In the genomic region with DNA sequence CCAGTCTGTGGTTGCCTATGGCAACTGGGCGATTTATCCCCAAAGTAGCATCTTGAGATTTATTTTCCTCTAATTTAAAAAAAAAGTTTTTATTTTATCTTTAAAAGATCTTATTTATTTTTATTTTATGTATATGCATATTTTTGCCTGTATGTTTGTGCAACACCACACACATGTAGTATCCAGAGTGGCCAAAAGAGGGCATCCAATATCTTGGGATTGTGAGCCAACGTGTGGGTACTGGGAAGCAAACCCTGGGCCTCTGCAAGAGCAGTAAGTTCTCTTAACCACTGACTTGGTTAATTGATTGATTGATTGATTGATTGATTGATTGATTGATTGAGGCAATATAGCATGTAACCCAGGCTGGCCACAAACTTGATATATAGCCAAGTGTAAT, we compare ENCODE assay signal across 9 mouse cellular contexts. TPM values are rescaled to one million over a fixed set of nuclear protein-coding genes. Genes with fewer than 3 reads are reported as not detected.
DNase-seq lines count a peak whose midpoint lies in the region; ATAC-seq and TF ChIP-seq lines count a peak whose summit lies in the region.
"Had no signal": no experiment of that assay in that cellular context is flagged by ENCODE, and none has a peak within 500 bp of the region (broad histone marks: within the 10 kb centered on the region; RNA-seq: fewer than 3 reads in every experiment).

No protein-coding gene starts in this region.

- ATAC-seq in intestine, postnatal 0 days = no peak
- ATAC-seq in intestine, embryonic 15.5 days = no peak
- ATAC-seq in megakaryocyte, adult 5-6 weeks (ENCODE audit: poor library complexity, severe bottlenecking) = 0 out of 2 replicates have a peak, but pooled peaks have one; percentile 37
- no peak for ATAC-seq in neural tube, embryonic 15.5 days (ENCODE audit: low FRiP score)

- H3K4me3 ChIP-seq in intestine, postnatal 0 days (ENCODE audit: low read depth, low read length) = no peak overlapping the region
- no peak overlapping the region for H3K4me3 ChIP-seq in intestine, embryonic 15.5 days (replicated peaks)
- H3K4me3 ChIP-seq in neural tube, embryonic 15.5 days (replicated peaks) = no peak overlapping the region
- H3K4me3 ChIP-seq: embryonic facial prominence, embryonic 13.5 days had no signal

- no peaks in the 10 kb centered on the region for H3K9me3 ChIP-seq in intestine, postnatal 0 days (ENCODE audit: control insufficient read depth)
- H3K9me3 ChIP-seq in intestine, embryonic 15.5 days = no peaks in the 10 kb centered on the region
- no peaks in the 10 kb centered on the region for H3K9me3 ChIP-seq in neural tube, embryonic 15.5 days (replicated peaks)
- H3K9me3 ChIP-seq: embryonic facial prominence, embryonic 13.5 days had no signal

- H3K36me3 ChIP-seq in intestine, postnatal 0 days (ENCODE audit: control insufficient read depth, insufficient read depth) = no peaks in the 10 kb centered on the region
- no peaks in the 10 kb centered on the region for H3K36me3 ChIP-seq in intestine, embryonic 15.5 days
- no peaks in the 10 kb centered on the region for H3K36me3 ChIP-seq in neural tube, embryonic 15.5 days
- H3K36me3 ChIP-seq: embryonic facial prominence, embryonic 13.5 days had no signal

- peak; percentile 37 to 42 for DNase-seq in CD8-positive naive resting alpha-beta T cell, adult 2 months (ENCODE audit: low read depth in 2 of 2, low spot score in 2 of 2)
- peak; percentile 45 for DNase-seq in R1 (ENCODE audit: low read depth, low spot score)
- DNase-seq in left cerebral cortex, adult 8-10 months (ENCODE audit: low spot score in 2 of 2) = no peak

- H3K27ac ChIP-seq in intestine, postnatal 0 days (ENCODE audit: low read depth, low read length) = no peak overlapping the region
- no peak overlapping the region for H3K27ac ChIP-seq in intestine, embryonic 15.5 days
- no peak overlapping the region for H3K27ac ChIP-seq in neural tube, embryonic 15.5 days (replicated peaks)

- no peak overlapping the region for H3K9ac ChIP-seq in intestine, postnatal 0 days (ENCODE audit: low read depth, low read length)
- no peak overlapping the region for H3K9ac ChIP-seq in intestine, embryonic 15.5 days
- no peak overlapping the region for H3K9ac ChIP-seq in neural tube, embryonic 15.5 days (replicated peaks)
- H3K9ac ChIP-seq: embryonic facial prominence, embryonic 13.5 days had no signal

- H3K4me2 ChIP-seq in intestine, postnatal 0 days (replicated peaks; ENCODE audit: low read depth) = no peak overlapping the region
- H3K4me2 ChIP-seq in intestine, embryonic 15.5 days (replicated peaks) = no peak overlapping the region
- no peak overlapping the region for H3K4me2 ChIP-seq in neural tube, embryonic 15.5 days
- H3K4me2 ChIP-seq: embryonic facial prominence, embryonic 13.5 days had no signal

- WGBS in intestine, postnatal 0 days = 34% methylated on average over 2 of the region's 2 CpGs
- WGBS in intestine, embryonic 15.5 days = 39% methylated on average over 2 of the region's 2 CpGs
- 47% methylated on average over 2 of the region's 2 CpGs for WGBS in neural tube, embryonic 15.5 days

- TF ChIP-seq CTCF in intestine, postnatal 0 days (IDR thresholded peaks at IDR 0.05; ENCODE audit: low read depth) = peak; percentile 36

- no peaks in the 10 kb centered on the region for H3K4me1 ChIP-seq in intestine, postnatal 0 days (replicated peaks; ENCODE audit: control insufficient read depth, insufficient read depth, low read length)
- H3K4me1 ChIP-seq in intestine, embryonic 15.5 days (replicated peaks) = no peaks in the 10 kb centered on the region
- 0 out of 2 replicates have a peak, but pooled peaks cover 6% of the 10 kb centered on the region for H3K4me1 ChIP-seq in neural tube, embryonic 15.5 days
- H3K4me1 ChIP-seq: embryonic facial prominence, embryonic 13.5 days had no signal

- no peaks in the 10 kb centered on the region for H3K27me3 ChIP-seq in intestine, postnatal 0 days (replicated peaks; ENCODE audit: control insufficient read depth, insufficient read depth, low read length)
- H3K27me3 ChIP-seq in intestine, embryonic 15.5 days (replicated peaks) = no peaks in the 10 kb centered on the region
- H3K27me3 ChIP-seq in neural tube, embryonic 15.5 days (replicated peaks) = no peaks in the 10 kb centered on the region
- H3K27me3 ChIP-seq: embryonic facial prominence, embryonic 13.5 days had no signal

RNA-seq across cellular contexts. Expression of a gene that starts 18.7 kb away (rescaled TPM):
- polyA plus RNA-seq in intestine, postnatal 0 days (2015; fragmentation: Nextera tagmentation; extraction: Ambion mirVana) = 60.0 and 63.6 TPM in 2 replicates
- polyA plus RNA-seq in intestine, embryonic 15.5 days (2015; fragmentation: Nextera tagmentation; extraction: Ambion mirVana) = 49.8 and 63.7 TPM in 2 replicates
- total RNA-seq in megakaryocyte, adult 5-6 weeks (2015) = 2,723 and 2,838 TPM in 2 replicates
- 1,463 and 1,715 TPM in 2 replicates for total RNA-seq in megakaryocyte, adult 5-6 weeks (2017)
- 100 to 1,000 TPM in 2 of 4 experiments, 10 to 100 TPM in 2; 25.2 to 334 (median 134) TPM for total RNA-seq in left cerebral cortex, adult 8-10 months (2022)
- polyA plus RNA-seq in neural tube, embryonic 15.5 days (2015; fragmentation: Nextera tagmentation; extraction: Ambion mirVana) = 38.6 and 50.0 TPM in 2 replicates

RNA-seq across cellular contexts. Expression of a gene that starts 24.8 kb away (rescaled TPM):
- polyA plus RNA-seq in intestine, postnatal 0 days (2015; fragmentation: Nextera tagmentation; extraction: Ambion mirVana) = 4.0 and 5.9 TPM in 2 replicates
- polyA plus RNA-seq in intestine, embryonic 15.5 days (2015; fragmentation: Nextera tagmentation; extraction: Ambion mirVana) = 2.2 and 2.5 TPM in 2 replicates
- 45.8 and 47.6 TPM in 2 replicates for total RNA-seq in megakaryocyte, adult 5-6 weeks (2015)
- total RNA-seq in megakaryocyte, adult 5-6 weeks (2017) = 13.3 and 18.5 TPM in 2 replicates
- 1 to 10 TPM in 3 of 4 experiments, not detected in 1; 1.4 to 3.0 (median 2.1) TPM for total RNA-seq in left cerebral cortex, adult 8-10 months (2022)
- polyA plus RNA-seq in neural tube, embryonic 15.5 days (2015; fragmentation: Nextera tagmentation; extraction: Ambion mirVana) = 0.95 and 4.5 TPM in 2 replicates

RNA-seq across cellular contexts. Expression of a gene that starts 26.7 kb away (rescaled TPM):
- polyA plus RNA-seq in intestine, postnatal 0 days (2015; fragmentation: Nextera tagmentation; extraction: Ambion mirVana) = 1.2 and 1.3 TPM in 2 replicates
- polyA plus RNA-seq in intestine, embryonic 15.5 days (2015; fragmentation: Nextera tagmentation; extraction: Ambion mirVana) = 2.1 and 2.4 TPM in 2 replicates
- total RNA-seq in megakaryocyte, adult 5-6 weeks (2015) = 23.0 and 28.6 TPM in 2 replicates
- 13.3 and 17.2 TPM in 2 replicates for total RNA-seq in megakaryocyte, adult 5-6 weeks (2017)
- 1 to 10 TPM; 2.2 to 4.5 (median 2.8) TPM for total RNA-seq in left cerebral cortex, adult 8-10 months (2022)
- polyA plus RNA-seq in neural tube, embryonic 15.5 days (2015; fragmentation: Nextera tagmentation; extraction: Ambion mirVana) = 2.7 and 3.2 TPM in 2 replicates

RNA-seq across cellular contexts. Expression of a gene that starts 32.3 kb away (rescaled TPM):
- 1.1 and 1.8 TPM in 2 replicates for polyA plus RNA-seq in intestine, postnatal 0 days (2015; fragmentation: Nextera tagmentation; extraction: Ambion mirVana)
- polyA plus RNA-seq in intestine, embryonic 15.5 days (2015; fragmentation: Nextera tagmentation; extraction: Ambion mirVana) = 2.9 and 3.9 TPM in 2 replicates
- 0.11 TPM in 1 of 2 replicates, not detected in the other for total RNA-seq in megakaryocyte, adult 5-6 weeks (2015)
- not detected in 2 replicates for total RNA-seq in megakaryocyte, adult 5-6 weeks (2017)
- total RNA-seq in left cerebral cortex, adult 8-10 months (2022) = 10 to 100 TPM; 29.0 to 31.8 (median 31.0) TPM
- polyA plus RNA-seq in neural tube, embryonic 15.5 days (2015; fragmentation: Nextera tagmentation; extraction: Ambion mirVana) = 13.5 and 15.7 TPM in 2 replicates
- total RNA-seq: neutrophil, adult 5-6 weeks had no signal

RNA-seq across cellular contexts. Expression of a gene that starts 50.5 kb away (rescaled TPM):
- polyA plus RNA-seq in intestine, postnatal 0 days (2015; fragmentation: Nextera tagmentation; extraction: Ambion mirVana) = 28.2 and 30.1 TPM in 2 replicates
- 39.0 and 40.8 TPM in 2 replicates for polyA plus RNA-seq in intestine, embryonic 15.5 days (2015; fragmentation: Nextera tagmentation; extraction: Ambion mirVana)
- total RNA-seq in megakaryocyte, adult 5-6 weeks (2015) = 0.07 and 0.25 TPM in 2 replicates
- 0.08 TPM in 1 of 2 replicates, not detected in the other for total RNA-seq in megakaryocyte, adult 5-6 weeks (2017)
- 1,000 to 10,000 TPM; 1,239 to 1,309 (median 1,269) TPM for total RNA-seq in left cerebral cortex, adult 8-10 months (2022)
- polyA plus RNA-seq in neural tube, embryonic 15.5 days (2015; fragmentation: Nextera tagmentation; extraction: Ambion mirVana) = 577 and 709 TPM in 2 replicates
- total RNA-seq: neutrophil, adult 5-6 weeks had no signal

Comparison
In these comparisons a context has a peak if more than half of its experiments do, and no peak if none do; other contexts are left out.
1. DNase-seq: peak in CD8-positive naive resting alpha-beta T cell, adult 2 months (2 of 2) and R1 (single experiment); none in left cerebral cortex, adult 8-10 months (0 of 2).